Mouse (Mus musculus) lung, postnatal 25 days (tissue): ENCODE results near the gene E130308A19Rik.
A peak's percentile ranks its signal among the peaks of the same experiment; 100 is the strongest.

Experiments used
- DNase-seq: peaks from one replicate; pipeline ENCODE4 v3.0.0; 2022; ENCODE audit warnings: low spot score

Gene E130308A19Rik

GRCm38 (mm10) chr4:59682491-59682890 lies 56.5 kb downstream of the E130308A19Rik start:
- no peak for DNase-seq

GRCm38 (mm10) chr4:59682950-59683349 lies 56.9 kb downstream of the E130308A19Rik start:
- DNase-seq = no peak

GRCm38 (mm10) chr4:59684306-59684705 lies 58.3 kb downstream of the E130308A19Rik start:
- no peak for DNase-seq

GRCm38 (mm10) chr4:59686716-59687115 lies 60.7 kb downstream of the E130308A19Rik start:
- DNase-seq = no peak

GRCm38 (mm10) chr4:59689055-59689454 lies 63.0 kb downstream of the E130308A19Rik start:
- DNase-seq = no peak

GRCm38 (mm10) chr4:59690145-59690544 lies 64.1 kb downstream of the E130308A19Rik start:
- no peak for DNase-seq

GRCm38 (mm10) chr4:59696846-59697245 lies 70.8 kb downstream of the E130308A19Rik start:
- no peak for DNase-seq

- DNase-seq = no peak
These were observed 71.9 kb downstream of the E130308A19Rik start for GRCm38 (mm10) chr4:59697869-59698268.

GRCm38 (mm10) chr4:59699014-59699792 lies 73.2 kb downstream of the E130308A19Rik start:
- no peak for DNase-seq

GRCm38 (mm10) chr4:59709321-59709720 lies 83.3 kb downstream of the E130308A19Rik start:
- DNase-seq = no peak

GRCm38 (mm10) chr4:59710736-59711389 lies 84.9 kb downstream of the E130308A19Rik start:
- no peak for DNase-seq

- no peak for DNase-seq
These were observed 86.4 kb downstream of the E130308A19Rik start for GRCm38 (mm10) chr4:59712451-59712850.

GRCm38 (mm10) chr4:59712955-59713354 lies 86.9 kb downstream of the E130308A19Rik start:
- no peak for DNase-seq

GRCm38 (mm10) chr4:59714472-59714871 lies 88.5 kb downstream of the E130308A19Rik start:
- DNase-seq = no peak

GRCm38 (mm10) chr4:59714926-59715325 lies 88.9 kb downstream of the E130308A19Rik start:
- DNase-seq = no peak

GRCm38 (mm10) chr4:59715531-59715930 lies 89.5 kb downstream of the E130308A19Rik start:
- no peak for DNase-seq

GRCm38 (mm10) chr4:59717349-59717748 lies 91.3 kb downstream of the E130308A19Rik start:
- peak; percentile 36 for DNase-seq

- DNase-seq = no peak
These were observed 92.5 kb downstream of the E130308A19Rik start for GRCm38 (mm10) chr4:59718542-59718941.

GRCm38 (mm10) chr4:59719481-59720355 lies 93.7 kb downstream of the E130308A19Rik start:
- DNase-seq = no peak

- DNase-seq = no peak
These were observed 95.8 kb downstream of the E130308A19Rik start for GRCm38 (mm10) chr4:59721811-59722210.

GRCm38 (mm10) chr4:59725579-59725978 lies 99.6 kb downstream of the E130308A19Rik start:
- no peak for DNase-seq

- peak; percentile 23 for DNase-seq
These were observed 100.5 kb downstream of the E130308A19Rik start for GRCm38 (mm10) chr4:59726501-59726900.
